Mouse (Mus musculus) embryonic facial prominence, embryonic 12.5 days (tissue): ENCODE data around the gene Hemgn. TPM values are rescaled to one million over a fixed set of nuclear protein-coding genes. Genes with fewer than 3 reads are reported as not detected.
A peak's percentile ranks its signal among the peaks of the same experiment; 100 is the strongest.

Experiments used
- ATAC-seq: fragments of 200-750 bp; cut with Nextera tagmentation; 2 replicates; pipeline ENCODE4 v1.8.0; 2017; ENCODE audit not compliant: insufficient number of reproducible peaks, insufficient read depth, low FRiP score, low TSS enrichment
- H3K27ac ChIP-seq: fragments of 300-500 bp; sonication (generic); 2 replicates; pipeline ENCODE4 v1.5.1; 2016; ENCODE audit warnings: mild to moderate bottlenecking
- H3K27me3 ChIP-seq: fragments of 300-500 bp; sonication (generic); 2 replicates; pipeline ENCODE4 v1.6.1; 2016; ENCODE audit warnings: mild to moderate bottlenecking, moderate library complexity
- H3K36me3 ChIP-seq: fragments of 300-500 bp; sonication (generic); 2 replicates; pipeline ENCODE4 v1.6.1; 2016; ENCODE audit warnings: mild to moderate bottlenecking
- H3K4me1 ChIP-seq: fragments of 300-500 bp; sonication (generic); 2 replicates; pipeline ENCODE4 v1.6.1; 2016
- H3K4me2 ChIP-seq: fragments of 300-500 bp; sonication (generic); replicated peaks from 2 replicates; pipeline ENCODE4 v1.6.1; 2016; ENCODE audit warnings: mild to moderate bottlenecking, moderate library complexity
- H3K4me3 ChIP-seq: fragments of 300-500 bp; sonication (generic); 2 replicates; pipeline ENCODE4 v1.5.1; 2016; ENCODE audit warnings: mild to moderate bottlenecking
- H3K9ac ChIP-seq: fragments of 300-500 bp; sonication (generic); 2 replicates; pipeline ENCODE4 v1.6.1; 2016; ENCODE audit warnings: mild to moderate bottlenecking, moderate library complexity
- H3K9me3 ChIP-seq: fragments of 300-500 bp; sonication (generic); 2 replicates; pipeline ENCODE4 v1.6.1; 2016; ENCODE audit warnings: mild to moderate bottlenecking, moderate library complexity
- WGBS: fragments of 180-500 bp; shearing (Covaris S2); methylation state at CpG from one replicate; pipeline ENCODE4 v1.1.7; 2016; 5-methylcytosine and 5-hydroxymethylcytosine counted together
- polyA plus RNA-seq: library from polyadenylated mRNA; unstranded; fragments of >200 nt; fragmentation: Nextera tagmentation; extraction: Ambion mirVana; gene quantifications from 2 replicates; pipeline ENCODE4 v1.2.1, GENCODE M21; 2016

The Hemgn gene
- polyA plus RNA-seq, 1 experiment from 2014 or later, result 2.5 TPM

DNA sequence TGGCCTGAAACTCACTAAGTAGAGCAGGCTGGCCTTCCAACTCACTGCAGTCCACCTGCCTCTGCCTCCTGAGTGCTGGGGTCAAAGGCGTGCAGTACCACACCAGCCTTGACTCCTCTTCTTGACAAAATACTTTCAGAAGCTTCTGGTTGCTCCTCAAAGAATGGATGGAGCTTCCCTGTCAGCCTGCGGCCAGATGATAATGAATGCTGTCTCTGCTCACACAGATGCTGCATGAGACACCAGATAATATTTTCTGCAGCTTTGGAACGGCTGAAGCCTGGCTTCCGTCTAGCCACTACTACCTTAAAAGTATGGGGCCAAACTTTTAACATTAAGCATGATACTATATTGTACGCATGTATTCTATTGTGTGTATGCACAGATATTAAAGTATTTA is 2.6 kb downstream of the Hemgn start:
- H3K9me3 ChIP-seq, result no peaks in the 10 kb centered on the region
- H3K9ac ChIP-seq, result no peak overlapping the region
- H3K4me2 ChIP-seq, result no peak overlapping the region
- H3K4me3 ChIP-seq, result no peak overlapping the region
- no peaks in the 10 kb centered on the region for H3K36me3 ChIP-seq
- no peak for ATAC-seq
- H3K4me1 ChIP-seq, result no peaks in the 10 kb centered on the region
- 92% methylated on average over 5 of the region's 5 CpGs for WGBS
- no peaks in the 10 kb centered on the region for H3K27me3 ChIP-seq
- H3K27ac ChIP-seq, result no peak overlapping the region

- Histone ChIP-seq H3K9me3 (no peaks in the 10 kb centered on the region), H3K36me3 (no peaks in the 10 kb centered on the region), H3K27me3 (no peaks in the 10 kb centered on the region), H3K9ac (no peak overlapping the region), H3K4me2 (no peak overlapping the region), H3K4me3 (no peak overlapping the region), H3K27ac (no peak overlapping the region), H3K4me1 (no peaks in the 10 kb centered on the region)
- no peak for ATAC-seq
- WGBS, result 89% methylated on average over 8 of the region's 8 CpGs
Measured at GRCm38 (mm10) chr4:46406966-46407703, 6.2 kb downstream of the Hemgn start.

DNA sequence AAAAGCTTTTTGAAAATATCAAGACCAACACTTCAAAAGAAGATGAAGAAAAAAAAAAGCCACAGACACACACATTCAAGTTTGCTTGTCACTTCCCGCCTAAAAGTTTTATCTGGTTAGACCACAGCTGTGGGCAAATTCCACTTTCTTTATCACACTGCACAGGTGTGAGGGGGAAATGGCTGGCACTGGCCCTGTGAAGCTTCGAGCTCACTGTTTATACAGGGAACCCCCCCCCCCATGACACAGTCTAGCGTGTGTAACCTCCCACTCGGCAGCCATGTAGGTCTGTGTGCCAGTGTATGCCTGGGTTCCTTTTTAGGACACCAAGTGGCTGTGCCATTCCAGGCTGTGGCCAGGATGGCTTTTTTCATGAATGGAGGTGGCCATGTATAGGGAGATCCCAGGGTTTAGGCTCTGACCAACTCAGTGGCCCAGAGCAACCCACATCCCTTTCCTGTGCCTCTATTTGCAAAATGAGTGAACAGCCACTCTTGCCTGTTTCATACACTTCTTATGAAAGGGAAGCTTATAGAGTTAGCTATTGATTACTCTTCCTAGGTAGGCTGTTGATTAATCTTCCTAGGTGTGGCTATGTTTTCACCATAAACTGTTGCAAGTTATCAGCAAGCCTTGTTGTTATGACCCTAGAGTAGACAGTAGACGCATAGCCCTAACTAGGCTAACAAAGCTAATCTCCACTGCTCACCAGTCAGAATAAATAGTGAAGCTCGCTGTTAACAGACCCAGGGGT is 9.1 kb downstream of the Hemgn start:
- 79% methylated on average over 6 of the region's 6 CpGs for WGBS
- Histone ChIP-seq H3K9ac (no peak overlapping the region), H3K27me3 (no peaks in the 10 kb centered on the region), H3K4me3 (no peak overlapping the region), H3K4me1 (no peaks in the 10 kb centered on the region), H3K27ac (no peak overlapping the region), H3K9me3 (no peaks in the 10 kb centered on the region), H3K36me3 (no peaks in the 10 kb centered on the region), H3K4me2 (no peak overlapping the region)
- no peak for ATAC-seq

DNA sequence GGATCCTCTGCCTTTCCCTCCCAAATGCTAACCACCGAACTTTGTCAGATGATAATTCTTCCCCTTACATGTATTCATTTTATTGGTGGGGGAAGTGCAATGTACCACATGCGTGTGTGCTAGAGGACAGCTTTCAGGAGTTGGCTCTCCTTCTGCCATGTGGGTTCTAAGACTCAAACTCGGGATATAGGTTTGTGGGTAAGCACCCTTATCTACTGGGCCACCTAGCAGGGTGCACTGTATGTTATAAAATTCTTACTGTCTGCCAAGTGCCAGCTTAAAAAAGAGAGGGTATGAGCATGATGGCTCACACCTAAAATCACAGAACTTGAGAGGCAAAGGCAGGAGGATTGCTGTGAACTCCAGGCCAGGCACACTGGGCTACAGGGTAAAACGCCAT is 14.5 kb downstream of the Hemgn start:
- ATAC-seq, result no peak
- Histone ChIP-seq H3K36me3 (no peaks in the 10 kb centered on the region), H3K4me2 (no peak overlapping the region), H3K9me3 (no peaks in the 10 kb centered on the region), H3K27me3 (no peaks in the 10 kb centered on the region), H3K4me3 (no peak overlapping the region), H3K27ac (no peak overlapping the region), H3K9ac (no peak overlapping the region), H3K4me1 (no peaks in the 10 kb centered on the region)
- WGBS, result 77% methylated on average over 4 of the region's 4 CpGs

DNA sequence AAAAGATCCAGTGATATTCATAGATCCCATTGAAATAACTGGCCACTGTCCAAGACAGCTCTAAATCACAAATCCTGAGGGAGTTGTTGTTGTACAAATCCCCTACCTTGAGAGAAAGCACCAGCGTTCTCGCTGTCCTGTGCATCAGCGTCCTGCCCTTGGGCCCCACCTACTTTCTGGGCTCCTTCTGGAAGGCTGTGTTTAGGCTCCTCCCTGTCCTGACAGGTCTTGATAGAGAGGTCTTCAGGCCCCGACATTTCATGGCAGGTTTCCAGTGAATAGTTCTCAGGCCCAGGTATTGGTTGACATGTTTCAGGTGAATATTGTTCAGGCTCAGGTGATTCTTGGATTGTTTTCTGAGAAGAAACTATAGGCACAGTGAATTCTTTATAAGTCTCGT is 17.6 kb downstream of the Hemgn start:
- H3K4me2 ChIP-seq, result no peak overlapping the region
- no peak overlapping the region for H3K9ac ChIP-seq
- no peak overlapping the region for H3K27ac ChIP-seq
- H3K27me3 ChIP-seq, result no peaks in the 10 kb centered on the region
- no peak overlapping the region for H3K4me3 ChIP-seq
- WGBS, result 34% methylated on average over 5 of the region's 5 CpGs
- ATAC-seq, result no peak
- no peaks in the 10 kb centered on the region for H3K36me3 ChIP-seq
- no peaks in the 10 kb centered on the region for H3K9me3 ChIP-seq
- no peaks in the 10 kb centered on the region for H3K4me1 ChIP-seq

DNA sequence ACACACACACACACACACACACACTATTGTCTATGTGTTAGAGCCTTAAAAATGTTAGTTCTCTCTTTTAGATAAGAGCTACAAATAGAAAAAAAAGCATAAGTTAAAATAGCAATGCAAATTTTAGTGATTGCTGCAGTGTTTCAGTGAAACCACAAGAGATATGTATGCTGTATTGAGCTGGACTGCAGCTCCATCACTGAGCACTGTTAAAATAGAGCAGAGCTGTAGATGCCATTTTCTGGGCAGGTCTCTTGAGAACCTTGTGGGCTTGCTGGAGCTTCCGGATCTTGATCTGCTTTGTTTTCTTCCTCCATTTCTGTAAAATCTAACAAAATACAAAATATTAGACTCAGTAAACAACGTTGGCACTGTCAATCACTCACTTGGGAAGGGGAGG is 18.9 kb downstream of the Hemgn start:
- ATAC-seq, result no peak
- Histone ChIP-seq H3K4me1 (no peaks in the 10 kb centered on the region), H3K27ac (no peak overlapping the region), H3K27me3 (no peaks in the 10 kb centered on the region), H3K36me3 (no peaks in the 10 kb centered on the region), H3K4me2 (no peak overlapping the region), H3K9me3 (no peaks in the 10 kb centered on the region), H3K9ac (no peak overlapping the region), H3K4me3 (no peak overlapping the region)
- WGBS, result 79% methylated on average over 2 of the region's 2 CpGs

DNA sequence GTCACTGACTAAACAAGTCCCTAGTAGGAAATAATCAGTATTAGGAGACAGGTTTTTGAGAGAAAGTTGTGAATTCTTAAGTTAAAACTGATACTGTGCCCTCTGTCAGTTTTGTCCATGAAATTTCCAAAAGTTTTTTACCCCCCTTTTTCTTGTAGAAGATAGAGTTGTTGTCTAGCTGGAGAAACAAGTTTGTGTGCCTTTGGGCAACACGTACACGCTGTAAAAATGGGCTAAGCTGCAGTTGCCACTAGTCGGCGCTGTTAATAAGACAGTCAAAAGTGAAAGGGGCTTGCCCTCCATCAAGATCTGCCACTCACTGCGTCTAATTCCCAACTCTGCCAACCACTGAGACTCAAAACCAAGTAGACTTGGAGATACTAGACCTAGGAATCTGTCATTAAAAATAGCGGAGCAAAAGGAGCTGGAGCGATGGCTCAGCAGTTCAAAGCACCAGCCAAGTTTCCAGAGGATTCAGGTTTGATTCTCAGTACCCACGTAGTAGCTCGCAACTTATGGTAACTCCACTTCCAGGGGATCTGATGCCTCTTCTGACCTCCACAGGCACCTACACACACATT is 22.8 kb downstream of the Hemgn start:
- Histone ChIP-seq H3K4me2 (peak overlapping the region; percentile 57), H3K27ac (peak overlapping the region; percentile 88; the same call in 1 of the 2 replicates), H3K36me3 (0 out of 2 replicates have a peak, but pooled peaks cover under 1% of the 10 kb centered on the region), H3K4me1 (no peaks in the 10 kb centered on the region), H3K9me3 (no peaks in the 10 kb centered on the region), H3K4me3 (no peak overlapping the region), H3K27me3 (no peaks in the 10 kb centered on the region), H3K9ac (no peak overlapping the region)
- no peak for ATAC-seq
- WGBS, result 23% methylated on average over 9 of the region's 9 CpGs

DNA sequence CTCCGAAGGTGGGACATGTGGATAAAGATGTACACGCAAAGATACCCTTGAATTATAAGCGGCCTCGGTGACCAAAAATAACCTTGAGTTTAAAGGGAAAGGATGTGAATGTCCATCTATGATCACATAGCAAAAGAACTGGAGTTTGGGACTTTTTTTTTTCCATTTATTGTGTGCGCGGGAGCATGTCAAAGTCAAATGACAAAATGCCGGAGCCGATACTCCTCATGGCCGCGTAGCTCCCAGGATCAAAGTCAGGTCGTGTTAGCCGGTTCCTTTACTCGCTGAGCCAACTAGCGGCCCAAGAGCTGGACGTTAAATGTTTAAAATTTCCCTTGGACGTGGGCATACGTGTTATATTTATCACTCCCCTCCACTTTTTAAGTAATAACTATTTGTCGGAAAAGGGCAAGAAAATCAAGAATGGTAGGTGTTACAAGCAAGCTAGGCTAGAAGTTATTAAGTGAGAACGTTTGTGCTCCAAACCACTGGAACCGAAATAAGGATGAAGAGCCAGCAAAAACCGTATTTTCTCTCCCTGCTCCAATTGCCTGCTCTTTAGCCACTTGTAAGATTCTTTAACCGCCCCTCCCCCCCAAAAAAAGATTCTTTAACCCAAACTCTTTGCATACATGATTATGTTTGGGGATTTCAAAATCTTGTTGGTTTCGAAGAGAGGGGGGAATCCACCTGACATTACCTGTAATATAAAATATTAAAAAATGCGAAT is 23.5 kb downstream of the Hemgn start:
- H3K9me3 ChIP-seq, result no peaks in the 10 kb centered on the region
- H3K4me1 ChIP-seq, result no peaks in the 10 kb centered on the region
- ATAC-seq, result no peak
- no peaks in the 10 kb centered on the region for H3K27me3 ChIP-seq
- 2% methylated on average over 24 of the region's 24 CpGs for WGBS
- H3K36me3 ChIP-seq, result 0 out of 2 replicates have a peak, but pooled peaks cover 7% of the 10 kb centered on the region
- peak overlapping the region; percentile 55 for H3K4me3 ChIP-seq
- H3K4me2 ChIP-seq, result peak overlapping the region; percentile 57
- peak overlapping the region; percentile 88 for H3K27ac ChIP-seq
- peak overlapping the region; percentile 79 for H3K9ac ChIP-seq

- peak within 1 kb of the TSS; percentile 55 for H3K4me3 ChIP-seq
- H3K9me3 ChIP-seq, result no peaks in the 10 kb centered on the region
- peak within 1 kb of the TSS; percentile 88 for H3K27ac ChIP-seq
- 0 out of 2 replicates have a peak, but pooled peaks cover 7% of the 10 kb centered on the region for H3K36me3 ChIP-seq
- peak within 1 kb of the TSS; percentile 57 for H3K4me2 ChIP-seq
- WGBS, result under 1% methylated on average over 56 of the region's 56 CpGs
- H3K4me1 ChIP-seq, result no peaks in the 10 kb centered on the region
- H3K9ac ChIP-seq, result peak within 1 kb of the TSS; percentile 79
- no peaks in the 10 kb centered on the region for H3K27me3 ChIP-seq
- peak; percentile 93 for ATAC-seq
Measured at GRCm38 (mm10) chr4:46389013-46389611, 24.2 kb downstream of the Hemgn start, which contains the start of gene Trmo. Gene Trmo (minus strand): TSS chr4:46389437.

DNA sequence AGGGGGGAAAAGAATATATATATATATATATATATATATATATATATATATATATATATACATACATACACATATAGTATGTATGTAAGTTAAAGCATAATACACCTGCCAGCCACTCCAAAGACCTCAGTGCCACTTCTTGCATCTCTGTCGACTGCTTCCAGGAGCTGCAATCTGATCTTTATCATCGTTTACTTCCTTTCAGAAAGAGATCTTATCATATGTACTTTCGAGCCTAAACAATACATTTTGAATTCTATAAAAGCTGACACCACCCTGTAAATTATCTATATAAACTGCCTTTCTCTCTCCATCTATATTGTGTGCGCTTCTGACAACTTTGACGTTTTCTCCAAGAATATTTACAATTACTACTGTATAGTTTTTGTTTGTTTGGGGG is 24.8 kb downstream of the Hemgn start:
- ATAC-seq, result no peak
- Histone ChIP-seq H3K9me3 (no peaks in the 10 kb centered on the region), H3K4me2 (peak overlapping the region; percentile 57), H3K4me3 (peak overlapping the region; percentile 55), H3K36me3 (peaks cover 9% of the 10 kb centered on the region; the same call in 1 of the 2 replicates), H3K27ac (0 out of 2 replicates have a peak overlapping the region, but pooled peaks have one; percentile 88), H3K27me3 (no peaks in the 10 kb centered on the region), H3K4me1 (no peaks in the 10 kb centered on the region), H3K9ac (peak overlapping the region; percentile 79; the same call in 1 of the 2 replicates)
- 28% methylated on average over 5 of the region's 5 CpGs for WGBS

DNA sequence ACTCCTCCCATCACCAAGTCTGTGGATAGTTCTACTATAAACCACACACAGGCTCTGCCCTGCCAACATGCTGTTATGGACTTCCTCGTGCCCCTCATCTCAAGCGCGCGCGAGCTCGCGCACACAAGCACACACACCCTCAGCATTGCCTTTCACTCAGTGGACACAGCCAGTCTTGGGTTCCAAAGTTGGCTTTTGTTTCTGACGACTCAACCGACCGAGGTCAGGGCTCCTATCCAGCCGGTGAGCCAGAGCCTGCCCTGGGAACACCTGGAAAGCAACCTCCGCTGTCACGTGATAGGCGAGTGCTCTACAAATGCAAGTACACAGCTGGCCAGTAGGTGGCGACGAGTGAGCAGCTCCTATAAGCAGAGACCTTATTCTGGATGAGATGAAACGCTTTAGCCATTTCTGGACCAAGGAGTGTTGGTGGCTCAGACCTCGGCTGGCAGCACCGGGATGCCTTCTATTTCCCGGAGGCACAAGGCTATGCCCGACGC is 38.4 kb downstream of the Hemgn start:
- Histone ChIP-seq H3K36me3 (peaks cover 20% of the 10 kb centered on the region), H3K27me3 (0 out of 2 replicates have a peak, but pooled peaks cover under 1% of the 10 kb centered on the region), H3K4me3 (peak overlapping the region; percentile 30), H3K4me2 (peak overlapping the region; percentile 53), H3K9ac (no peak overlapping the region), H3K4me1 (peaks cover 10% of the 10 kb centered on the region), H3K27ac (no peak overlapping the region; the same call in 1 of the 2 replicates), H3K9me3 (no peaks in the 10 kb centered on the region)
- ATAC-seq, result no peak
- WGBS, result 22% methylated on average over 22 of the region's 22 CpGs
